Mouse (Mus musculus): ENCODE data around the gene Sept4.

- no peak for TF ChIP-seq EP300 (IDR thresholded peaks at IDR 0.05; ENCODE audit: low read depth)
- TF ChIP-seq CTCF (IDR thresholded peaks at IDR 0.05; ENCODE audit: low read depth) = no peak
Measured at GRCm38 (mm10) chr11:87531695-87532094, 37.0 kb upstream of the Sept4 start.
